Mouse (Mus musculus) kidney, adult 18-20 months (tissue): ENCODE results near the gene Sec14l1.

Source experiments
- DNase-seq: peaks from one replicate; pipeline ENCODE4 v3.0.0; 2021

Gene Sec14l1

DNA sequence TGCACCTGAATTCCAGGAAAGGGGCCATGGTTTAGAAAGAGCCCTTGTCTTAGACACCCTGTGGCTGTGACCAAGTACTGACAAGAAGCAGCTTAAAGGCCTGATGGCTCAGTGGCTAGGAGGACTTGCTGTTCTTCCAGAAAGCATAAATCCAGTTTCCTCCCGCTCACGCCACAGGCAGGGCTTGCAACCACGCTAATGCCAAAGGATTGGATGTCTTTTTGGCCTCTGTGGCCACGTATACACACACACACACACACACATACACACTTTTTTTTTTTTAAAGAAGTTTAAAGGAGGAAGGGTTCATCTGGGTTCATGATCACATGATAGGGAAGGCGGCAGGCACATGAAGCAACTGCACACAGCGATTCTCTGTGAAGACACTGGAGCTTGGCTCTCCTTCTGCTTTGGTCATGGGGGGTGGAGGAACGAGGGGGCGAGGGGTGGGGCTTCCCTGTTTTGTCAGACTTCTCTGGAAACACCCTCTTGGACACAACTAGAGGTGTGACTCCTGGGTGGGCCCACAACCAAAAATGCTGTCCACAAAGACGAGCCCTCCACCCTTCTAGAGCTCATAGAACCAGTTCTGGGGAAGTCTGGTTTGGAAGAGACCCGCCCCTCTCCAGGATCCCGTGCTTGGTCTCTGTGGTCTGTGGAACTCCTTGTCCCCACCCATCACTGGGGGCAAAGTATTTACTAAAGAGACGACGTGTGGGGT is 26.5 kb upstream of the Sec14l1 start:
- no peak for DNase-seq

DNA sequence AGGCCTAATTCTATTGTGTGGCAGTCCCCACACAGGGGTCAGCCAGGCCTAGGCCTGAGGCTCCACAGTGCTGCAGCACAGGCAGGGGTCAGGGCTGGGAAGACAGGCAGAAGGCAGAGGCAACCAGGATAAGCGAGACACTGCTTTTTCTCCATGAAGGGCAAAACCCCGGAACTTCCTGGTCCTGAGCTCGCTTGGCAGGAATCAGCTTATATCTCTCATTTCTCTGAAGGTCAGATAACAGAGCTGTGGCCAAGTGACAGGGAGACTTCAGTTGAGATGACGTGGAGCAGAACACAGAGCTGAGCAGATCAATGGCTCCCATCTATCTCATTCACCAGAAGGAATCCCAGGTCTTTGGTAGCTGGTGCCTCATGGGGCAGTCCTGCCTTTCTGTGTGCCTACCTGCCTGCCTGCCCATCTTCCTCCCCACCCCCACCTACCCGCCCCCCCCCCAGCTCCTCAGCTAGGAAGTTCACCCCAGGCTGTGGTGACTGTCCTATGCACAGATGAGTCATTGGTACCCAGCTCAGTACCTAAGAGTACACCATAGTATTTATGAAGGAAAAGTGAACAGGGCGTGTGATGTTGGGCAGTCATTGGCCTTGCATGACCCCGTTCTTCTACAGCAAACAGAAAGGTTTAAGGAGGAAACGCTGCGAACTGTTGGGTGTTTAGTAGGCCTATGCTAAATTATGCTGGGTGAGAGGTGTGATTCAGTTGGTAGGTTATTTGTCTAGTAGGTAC is 25.1 kb upstream of the Sec14l1 start:
- no peak for DNase-seq

DNA sequence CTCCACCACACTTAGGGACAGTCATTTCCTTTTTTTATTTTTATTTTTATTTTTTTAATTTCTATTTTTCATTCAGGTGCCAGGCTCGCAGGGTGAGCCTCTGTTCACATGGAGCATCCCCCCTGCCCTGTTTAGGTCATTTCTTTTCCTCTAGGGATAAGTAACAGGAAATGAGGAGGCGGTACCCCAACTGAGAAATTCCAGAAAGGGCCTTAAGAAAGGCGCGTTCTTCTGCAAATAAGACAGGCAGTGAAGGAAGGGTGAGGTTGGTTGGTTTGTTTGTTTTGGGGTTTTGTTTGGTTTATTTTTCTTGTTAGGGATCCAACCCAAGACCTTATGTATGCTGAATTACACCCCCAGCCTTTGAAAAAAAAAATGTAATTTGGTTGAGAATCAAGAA is 23.6 kb upstream of the Sec14l1 start:
- DNase-seq: no peak

DNA sequence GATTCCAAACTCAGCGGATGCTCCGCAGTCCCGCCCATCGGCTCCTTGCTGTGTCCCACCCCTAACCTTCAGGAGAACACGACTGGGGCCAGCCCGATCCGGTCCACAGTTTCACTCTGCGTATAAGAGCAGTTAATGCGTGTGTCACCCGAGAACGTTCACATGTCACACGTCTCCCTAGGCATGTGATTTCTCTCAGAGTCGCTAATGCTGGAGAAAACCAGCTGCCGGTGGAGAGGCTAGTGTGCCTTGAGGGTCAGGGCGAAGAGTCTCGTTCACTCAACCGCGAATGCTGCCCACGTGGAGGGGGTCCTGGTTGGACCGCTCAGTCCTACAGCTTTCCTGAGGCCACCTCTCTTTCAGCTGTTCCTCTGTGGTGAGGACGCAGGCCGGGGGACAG is 23.1 kb upstream of the Sec14l1 start:
- DNase-seq: peak; percentile 58

DNA sequence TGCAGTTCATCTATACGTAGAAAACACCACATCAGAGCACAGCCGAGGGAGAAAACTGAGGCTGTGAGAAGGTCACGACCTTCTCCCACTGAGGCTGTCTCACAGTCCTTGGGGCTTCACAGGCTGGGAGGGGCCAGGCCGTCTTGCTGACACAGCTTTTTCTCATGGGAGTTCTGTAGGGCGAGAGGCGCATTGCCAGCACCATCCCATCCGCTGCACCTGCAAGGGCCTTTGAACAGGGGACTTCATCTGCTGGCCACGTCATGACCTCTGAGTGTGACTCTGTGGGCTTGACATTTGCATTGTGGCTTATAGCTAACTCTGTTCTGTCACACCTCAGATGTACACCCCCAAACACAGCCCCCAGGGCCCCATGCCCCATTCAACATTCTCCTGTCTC is 22.3 kb upstream of the Sec14l1 start:
- DNase-seq: no peak

DNA sequence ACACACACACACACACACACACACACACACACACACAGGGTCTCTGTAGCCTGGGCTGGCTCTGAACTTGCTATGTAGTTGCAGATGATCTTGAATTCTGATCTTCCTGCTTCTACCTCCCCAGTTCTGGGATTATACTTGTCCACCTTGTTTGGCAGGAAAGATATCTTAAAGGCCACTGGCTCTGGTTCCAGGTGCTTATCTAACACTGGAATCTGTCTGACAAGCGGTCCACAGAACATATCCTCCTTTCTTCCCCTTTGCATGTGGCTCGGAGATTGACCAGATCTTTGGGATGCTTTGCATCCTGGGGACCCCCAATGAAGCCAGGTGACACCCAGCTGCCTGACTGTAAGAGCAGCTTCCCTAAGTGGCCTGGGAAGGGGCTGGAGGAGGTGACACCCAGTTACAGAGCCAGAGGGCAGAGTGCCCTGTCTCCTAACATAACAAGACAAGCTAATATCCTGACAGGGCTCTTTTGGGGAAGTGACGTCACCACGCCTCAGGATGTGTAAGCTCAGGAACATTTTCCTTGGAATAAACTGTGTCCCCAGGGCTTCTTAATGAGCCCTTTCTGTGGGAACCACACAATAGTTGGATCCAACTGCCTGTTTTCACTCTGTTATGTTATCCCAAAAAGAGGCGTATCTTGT is 20.9 kb upstream of the Sec14l1 start:
- peak; percentile 44 for DNase-seq

DNA sequence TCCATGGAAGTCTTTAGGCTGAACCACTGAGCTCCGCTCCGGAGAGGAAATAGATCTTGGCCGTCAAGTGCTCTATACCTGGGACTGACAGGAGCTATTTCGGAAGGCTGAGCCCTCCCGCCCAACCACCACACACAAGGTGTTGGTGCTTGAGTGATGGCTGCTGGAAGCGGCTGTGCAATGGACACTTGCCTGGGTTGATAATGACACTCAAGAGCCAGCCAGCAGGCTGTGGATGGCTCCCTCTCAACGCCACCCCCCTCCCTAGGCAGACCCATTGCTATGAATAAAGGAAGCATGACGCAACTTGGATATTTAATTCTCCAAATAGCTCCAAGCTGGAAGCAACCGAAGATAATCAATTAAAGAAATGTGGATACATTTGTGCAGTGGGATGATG is 20.3 kb upstream of the Sec14l1 start:
- no peak for DNase-seq

DNA sequence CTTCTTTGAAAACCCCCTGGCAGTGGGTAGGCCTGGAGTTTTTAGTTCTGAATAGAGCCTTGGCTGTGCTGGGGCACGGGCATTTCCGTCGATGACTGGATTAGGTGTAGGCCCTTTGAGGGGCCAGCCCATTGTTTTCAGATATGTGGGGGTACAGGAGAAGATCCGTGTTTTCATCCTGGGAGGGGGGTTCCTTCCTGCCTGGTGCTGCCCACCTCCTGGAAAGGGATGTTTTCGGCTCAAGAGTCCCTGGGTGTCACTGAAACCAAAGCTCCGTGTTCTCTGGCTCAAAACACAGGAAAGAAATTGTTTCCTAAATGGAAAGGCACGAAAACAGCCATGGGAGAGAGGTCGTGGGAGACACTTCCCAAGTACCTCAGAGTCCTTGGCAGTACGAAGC is 17.9 kb upstream of the Sec14l1 start:
- DNase-seq: no peak

DNA sequence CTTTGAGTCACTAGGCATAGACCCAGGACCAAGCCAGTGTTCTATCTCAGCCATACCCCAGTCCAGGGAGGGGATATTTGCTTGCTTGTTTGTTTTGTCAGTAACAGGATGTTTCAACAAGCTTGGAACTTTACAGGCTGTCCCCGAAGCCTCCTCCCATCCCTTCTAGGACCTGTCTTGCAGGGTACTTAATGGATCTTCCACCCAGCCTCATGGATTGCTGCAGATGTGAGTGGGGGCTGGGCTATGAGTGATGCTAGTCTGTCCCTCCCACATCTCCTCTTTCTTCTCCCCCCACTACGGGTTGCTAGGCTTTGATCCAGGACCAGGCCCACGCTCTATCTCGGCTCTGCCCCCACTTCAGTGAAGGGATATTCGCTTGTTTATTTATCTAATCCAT is 16.8 kb upstream of the Sec14l1 start:
- DNase-seq: no peak

DNA sequence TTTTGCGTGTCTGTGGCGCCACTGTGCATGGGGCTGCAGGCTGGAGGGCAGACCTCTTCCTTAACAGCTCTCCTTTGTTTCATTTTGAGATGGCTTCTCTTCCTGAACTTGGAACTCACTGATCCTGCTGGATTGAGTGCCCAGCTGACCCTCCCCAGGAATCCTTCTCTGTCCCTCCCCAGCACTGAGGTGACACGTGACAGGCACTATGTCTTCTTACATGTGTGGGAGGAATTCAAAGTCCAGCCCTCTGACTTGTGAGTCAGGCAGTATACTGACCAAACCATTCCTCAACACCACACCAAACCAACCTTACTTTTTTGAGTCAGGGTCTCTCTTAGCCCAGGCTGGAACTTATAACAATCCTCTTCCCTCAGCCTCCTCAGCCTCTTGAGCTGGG is 16.2 kb upstream of the Sec14l1 start:
- no peak for DNase-seq

DNA sequence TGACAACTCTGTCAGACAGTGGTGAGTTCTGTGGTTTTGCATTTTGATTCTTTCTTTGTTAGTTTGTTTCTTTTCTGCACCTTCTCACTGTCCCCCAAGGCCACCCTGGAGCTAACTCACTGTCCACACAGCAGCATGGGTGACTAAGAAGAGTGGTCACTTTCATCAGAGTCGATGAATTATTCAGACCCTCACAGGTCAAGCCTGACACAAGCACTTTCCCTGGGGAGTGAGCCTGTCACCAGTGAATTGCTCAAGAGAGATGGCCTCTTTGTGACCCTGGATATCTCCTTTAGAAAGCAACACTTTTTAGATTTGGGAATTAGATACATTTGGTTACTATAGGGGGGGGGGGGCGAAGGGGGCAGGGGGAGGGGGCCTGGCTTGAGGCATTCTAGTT is 15.6 kb upstream of the Sec14l1 start:
- no peak for DNase-seq

DNA sequence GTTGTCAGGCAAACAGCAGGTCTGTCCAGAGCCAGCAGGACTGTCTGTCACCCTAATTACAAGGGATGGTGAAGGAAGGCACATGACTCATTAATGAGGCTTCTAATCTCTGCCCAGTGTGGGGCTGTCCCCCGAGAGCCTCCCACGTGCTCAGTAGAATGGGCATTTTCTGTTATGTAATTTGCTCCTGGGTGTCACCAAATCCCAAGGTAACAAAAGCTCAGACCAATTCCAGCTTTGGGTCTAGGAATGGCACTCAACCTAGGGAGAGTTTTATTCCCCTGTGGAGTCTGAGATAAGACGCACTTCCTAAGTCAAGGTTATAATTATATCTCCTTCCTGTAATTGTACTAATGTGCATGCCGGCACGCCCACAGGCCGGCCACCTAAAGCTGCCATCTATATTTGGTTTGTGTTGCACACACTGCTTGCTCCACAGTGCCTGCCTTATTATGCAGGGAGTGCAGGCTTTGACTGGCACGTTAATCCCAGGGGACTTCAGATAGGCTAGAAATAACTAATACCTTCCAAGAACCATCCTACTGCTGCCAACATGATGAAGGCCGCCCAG is 13.5 kb upstream of the Sec14l1 start:
- no peak for DNase-seq

DNA sequence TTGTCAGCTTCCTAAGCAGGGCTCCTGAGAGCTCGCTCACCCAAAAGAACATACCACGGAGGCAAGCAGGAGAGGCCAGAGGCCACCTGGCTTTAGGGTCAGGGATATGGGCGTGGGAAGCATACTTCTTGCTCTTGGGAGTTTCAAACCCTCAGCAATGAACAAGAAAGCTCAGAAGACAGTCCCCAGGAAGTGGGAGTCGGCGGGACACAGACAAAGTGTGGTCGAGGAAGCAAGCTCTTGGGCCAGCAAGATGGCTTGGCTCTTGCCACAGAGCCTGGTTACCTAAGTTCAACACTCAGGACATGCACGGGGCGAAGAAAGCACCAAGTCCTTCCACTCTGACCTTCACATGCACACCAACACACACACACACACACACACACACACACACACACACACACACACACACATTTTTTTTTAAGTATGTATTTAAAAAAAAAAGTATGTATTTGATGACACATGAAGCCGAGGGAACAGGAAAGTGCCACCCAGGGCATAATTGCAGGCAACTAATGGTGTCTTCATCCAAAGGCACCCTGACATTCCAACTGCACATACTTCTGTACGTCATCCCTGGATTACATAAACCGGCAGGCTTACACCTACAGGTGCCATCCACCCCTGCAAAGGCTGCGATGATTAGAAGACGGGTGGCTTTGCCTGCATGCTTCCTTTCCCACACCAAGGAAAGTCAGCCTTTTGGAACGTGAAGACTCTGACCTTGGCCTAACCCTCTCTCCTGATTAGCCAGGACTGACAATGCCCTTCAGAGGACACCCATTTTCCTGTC is 12.8 kb upstream of the Sec14l1 start:
- DNase-seq: no peak

DNA sequence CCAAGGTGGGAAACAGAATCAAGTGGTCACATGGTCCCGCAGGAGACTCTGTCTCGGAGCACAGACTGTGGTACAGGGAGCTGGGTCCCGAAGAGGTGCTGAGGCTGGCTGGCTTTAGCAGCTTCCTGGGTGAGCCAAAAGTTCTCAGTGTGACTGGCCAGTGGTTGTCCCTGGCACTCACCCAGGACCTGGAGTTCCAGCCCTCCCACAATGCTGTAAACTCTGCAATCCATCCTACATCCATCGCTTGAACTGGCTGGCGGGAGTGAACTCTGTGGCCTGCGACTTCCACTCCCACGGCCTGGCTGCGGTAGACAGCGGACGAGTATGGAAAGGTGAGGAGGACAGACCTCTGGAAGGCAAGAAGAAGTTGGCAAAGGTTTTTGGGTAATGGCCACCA is 11.4 kb upstream of the Sec14l1 start:
- peak; percentile 60 for DNase-seq

DNA sequence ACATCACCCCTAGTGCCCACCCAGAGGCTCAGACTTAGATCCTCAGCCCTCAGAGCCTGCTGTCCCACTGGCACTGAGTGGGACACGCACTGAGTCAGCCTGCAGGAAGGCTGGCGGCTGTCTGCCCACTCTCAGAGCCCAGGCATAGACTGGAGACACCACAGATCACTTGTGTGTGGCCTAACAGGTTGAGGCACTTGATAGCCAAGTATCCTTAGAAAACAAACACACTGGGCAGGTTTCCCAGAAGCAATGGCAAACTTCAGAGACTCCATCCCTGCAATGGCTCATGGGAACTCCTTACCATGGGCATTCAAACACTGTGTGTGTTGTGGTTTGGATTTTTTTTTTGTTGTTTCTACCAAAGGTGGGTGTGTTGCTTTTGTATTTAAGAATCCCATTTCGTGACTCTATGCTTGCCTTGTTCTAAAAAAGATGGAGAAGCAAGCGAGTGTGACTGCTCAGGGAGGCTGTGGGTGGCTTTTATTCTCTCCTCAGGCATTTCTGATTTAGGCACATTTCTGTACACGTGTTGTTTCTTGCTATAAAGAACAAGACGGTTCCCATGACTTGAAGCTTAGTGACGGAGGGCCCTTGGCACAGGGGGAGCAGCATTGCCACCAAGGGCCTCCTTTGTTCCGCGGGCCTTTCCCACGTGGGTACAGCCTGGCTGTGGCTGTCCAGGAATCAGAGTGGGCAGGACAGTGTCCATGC is 10.8 kb upstream of the Sec14l1 start:
- DNase-seq: no peak

DNA sequence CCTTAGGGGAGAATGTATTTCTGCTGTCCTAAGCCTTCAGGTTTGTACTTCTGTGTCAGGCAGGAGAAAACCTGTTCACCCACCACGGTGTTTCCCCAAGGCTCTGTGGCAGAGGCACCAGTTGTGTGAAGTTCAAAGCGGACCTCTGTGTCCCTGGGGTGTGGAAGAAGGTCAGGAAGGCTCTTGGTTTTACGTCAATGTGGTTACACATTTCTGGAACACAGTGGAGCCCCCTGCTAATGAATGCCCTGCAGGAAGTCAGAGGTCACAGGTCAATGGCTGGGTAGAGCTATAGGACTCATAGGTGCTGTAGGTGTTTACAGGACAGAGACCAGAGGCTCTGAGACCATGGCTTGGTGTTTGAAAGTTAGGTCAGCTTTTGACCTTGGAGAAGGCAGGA is 9.7 kb upstream of the Sec14l1 start:
- no peak for DNase-seq

DNA sequence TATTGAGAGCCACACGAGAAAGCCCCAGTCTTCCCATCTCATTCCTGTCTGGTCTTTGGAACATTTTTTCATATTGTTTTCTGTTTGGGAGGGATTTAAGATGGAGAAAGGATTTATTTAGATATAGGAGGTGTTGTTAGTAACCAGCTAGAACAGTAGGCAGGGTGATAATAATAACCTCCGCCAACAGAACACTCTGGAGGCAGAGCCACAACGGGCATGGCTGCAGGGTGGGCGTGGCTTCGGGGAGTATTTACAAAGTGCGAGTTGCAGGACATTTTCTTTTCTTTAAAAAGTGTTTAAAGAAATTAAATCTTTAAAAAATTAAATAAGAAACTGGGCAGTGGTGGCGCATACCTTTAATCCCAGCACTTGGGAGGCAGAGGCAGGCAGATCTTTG is 9.1 kb upstream of the Sec14l1 start:
- DNase-seq: no peak

DNA sequence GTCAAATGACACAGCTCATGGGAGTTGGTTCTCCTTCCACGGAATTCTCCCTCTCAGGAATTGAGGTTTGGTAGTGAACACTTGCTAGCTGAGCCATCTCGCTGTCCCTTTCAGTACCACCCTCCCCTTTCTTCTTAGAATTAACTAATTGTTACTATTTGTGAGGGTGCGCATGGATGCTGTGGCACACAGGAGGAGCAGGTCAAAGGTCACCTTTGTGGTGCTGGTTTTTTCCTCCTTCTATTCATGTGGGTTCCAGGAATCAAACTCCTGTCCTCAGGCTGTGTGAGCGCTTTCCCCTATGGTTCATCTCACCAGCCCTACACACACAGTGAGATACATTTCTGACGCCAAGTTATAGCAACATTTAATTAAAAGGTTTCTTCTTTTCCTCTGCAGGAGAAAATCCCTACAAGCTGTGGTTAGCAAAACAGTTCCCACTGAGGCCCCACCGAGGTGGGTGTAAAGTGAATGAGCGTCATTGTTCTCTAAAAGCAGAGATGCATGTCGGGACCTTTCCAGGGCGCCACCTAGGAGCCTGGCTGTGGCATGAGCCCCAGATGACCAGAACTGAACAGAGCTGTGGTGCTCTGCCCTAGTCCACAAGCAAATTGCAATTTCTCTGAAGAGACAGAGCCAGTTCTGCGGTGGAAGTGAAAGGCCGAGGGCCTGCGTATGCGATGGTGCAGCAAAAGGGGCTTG is 8.2 kb upstream of the Sec14l1 start:
- no peak for DNase-seq

DNA sequence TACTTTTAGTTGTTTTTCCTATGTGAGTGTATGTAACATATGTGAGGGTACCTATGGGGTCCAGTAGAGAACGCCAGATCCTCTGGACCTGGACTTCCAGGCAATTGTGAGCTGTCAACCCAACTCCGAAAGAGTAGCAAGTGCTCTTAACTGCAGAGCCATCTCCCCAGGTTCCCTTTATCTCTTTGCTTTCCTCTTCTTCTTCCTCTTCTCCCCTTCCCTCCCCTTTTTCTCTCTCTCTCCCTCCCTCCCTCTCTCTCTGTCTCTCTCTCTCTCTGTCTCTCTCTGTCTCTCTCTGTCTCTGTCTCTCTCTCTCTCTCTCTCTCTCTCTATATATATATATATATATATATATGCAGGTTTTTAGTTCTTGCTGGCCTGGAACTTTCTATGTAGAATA is 7.1 kb upstream of the Sec14l1 start:
- no peak for DNase-seq

DNA sequence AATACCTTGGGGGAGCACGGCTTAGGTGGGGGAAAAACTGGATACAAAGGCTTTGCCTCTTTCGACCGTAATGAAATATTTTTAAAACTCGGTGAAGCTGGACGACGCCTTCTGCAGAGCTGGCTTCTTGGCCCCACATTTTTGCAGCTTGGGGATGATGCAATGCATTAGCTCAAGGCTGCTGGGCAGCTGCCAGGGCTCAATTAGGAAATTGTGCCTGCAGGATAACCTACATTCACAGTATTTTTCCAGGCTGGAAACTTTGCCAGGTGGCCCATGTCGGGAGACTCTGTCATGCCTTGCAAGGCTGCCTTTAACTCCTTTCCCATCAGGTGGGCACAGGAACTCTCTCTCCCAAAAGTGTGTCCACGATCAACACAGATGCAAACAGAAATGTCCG is 6.4 kb upstream of the Sec14l1 start:
- peak; percentile 81 for DNase-seq

DNA sequence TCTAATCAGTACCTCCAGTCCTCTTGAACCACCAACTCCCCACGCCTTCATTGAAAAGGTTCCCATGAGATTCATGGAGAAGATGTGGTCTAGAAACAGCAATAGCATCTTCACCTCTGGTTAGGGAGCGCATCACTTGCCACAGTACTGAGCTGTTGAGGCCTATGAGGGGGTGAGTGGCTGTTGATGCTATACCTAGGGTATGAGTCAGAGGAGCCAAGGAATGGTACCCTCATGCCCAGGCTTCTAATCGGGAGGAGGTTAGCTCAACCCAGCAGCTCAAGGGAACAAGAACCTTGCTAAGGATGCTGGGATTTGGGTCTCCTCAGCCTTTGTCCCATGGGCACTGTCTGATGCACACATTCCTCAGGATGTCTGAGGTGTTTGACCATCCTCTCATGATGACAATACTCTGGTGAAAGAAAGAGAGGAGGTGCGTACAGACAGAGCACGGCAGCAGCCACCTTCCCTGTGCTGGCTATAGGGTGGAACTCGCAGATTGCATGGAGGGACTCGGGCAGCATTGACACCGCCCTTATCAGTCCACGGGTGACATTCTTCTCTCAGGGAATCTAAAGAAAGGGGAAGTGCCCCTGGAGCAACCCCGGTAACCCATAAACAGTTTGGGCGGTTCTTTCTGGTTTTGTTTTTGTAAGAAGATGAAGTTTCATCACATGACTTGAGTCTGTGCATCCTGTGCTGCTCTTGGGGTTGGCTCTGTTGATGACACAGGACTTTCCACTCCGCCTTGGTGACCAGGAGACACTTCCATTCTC is 5.6 kb upstream of the Sec14l1 start:
- no peak for DNase-seq
